Mouse (Mus musculus) intestine, embryonic 14.5 days (tissue): ENCODE data around the gene Paxbp1. TPM values are rescaled to one million over a fixed set of nuclear protein-coding genes. Genes with fewer than 3 reads are reported as not detected.

Experiments
- ATAC-seq: fragments of 200-750 bp; cut with Nextera tagmentation; replicated peaks from 2 replicates; pipeline ENCODE4 v1.8.0; 2017; ENCODE audit warnings: low read depth, moderate number of reproducible peaks, moderate TSS enrichment, moderate library complexity; ENCODE audit not compliant: low FRiP score, low TSS enrichment
- DNase-seq: peaks from one replicate; pipeline ENCODE4 v3.0.0-alpha.2; 2018; ENCODE audit warnings: low spot score
- H3K27ac ChIP-seq: fragments of 300-500 bp; sonication (generic); 2 replicates; pipeline ENCODE4 v1.5.1; 2014; ENCODE audit warnings: low read depth, mild to moderate bottlenecking, control low read depth
- H3K27me3 ChIP-seq: fragments of 300-500 bp; sonication (generic); replicated peaks from 2 replicates; pipeline ENCODE4 v1.6.1; 2014; ENCODE audit warnings: low read length, control low read depth; ENCODE audit not compliant: control insufficient read depth, insufficient read depth
- H3K36me3 ChIP-seq: fragments of 300-500 bp; sonication (generic); 2 replicates; pipeline ENCODE4 v1.6.1; 2014; ENCODE audit warnings: low read length, control low read depth; ENCODE audit not compliant: control insufficient read depth, insufficient read depth
- H3K4me1 ChIP-seq: fragments of 300-500 bp; sonication (generic); replicated peaks from 2 replicates; pipeline ENCODE4 v1.6.1; 2014; ENCODE audit warnings: low read length, control low read depth, mixed read lengths; ENCODE audit not compliant: control insufficient read depth, insufficient read depth
- H3K4me2 ChIP-seq: fragments of 300-500 bp; sonication (generic); 2 replicates; pipeline ENCODE4 v1.6.1; 2014; ENCODE audit warnings: low read length
- H3K4me3 ChIP-seq: fragments of 300-500 bp; sonication (generic); 2 replicates; pipeline ENCODE4 v1.5.1; 2014; ENCODE audit warnings: low read depth, low read length, control low read depth, mixed read lengths
- H3K9ac ChIP-seq: fragments of 300-500 bp; sonication (generic); 2 replicates; pipeline ENCODE4 v1.6.1; 2014; ENCODE audit warnings: mild to moderate bottlenecking, low read length
- H3K9me3 ChIP-seq: fragments of 300-500 bp; sonication (generic); 2 replicates; pipeline ENCODE4 v1.6.1; 2016; ENCODE audit warnings: low read length, control low read depth; ENCODE audit not compliant: control insufficient read depth
- WGBS: fragments of 180-500 bp; shearing (Covaris S2); extraction: QIAGEN DNeasy Blood & Tissue Kit; methylation state at CpG from one replicate; pipeline ENCODE4 v1.1.7; 2014; 5-methylcytosine and 5-hydroxymethylcytosine counted together
- polyA plus RNA-seq: library from polyadenylated mRNA; unstranded; fragments of >200 nt; fragmentation: Nextera tagmentation; extraction: Ambion mirVana; gene quantifications from 2 replicates; pipeline ENCODE4 v1.2.1, GENCODE M21; 2014

Paxbp1 gene
- polyA plus RNA-seq, 1 experiment from 2014 or later, result 60.7 TPM

DNA sequence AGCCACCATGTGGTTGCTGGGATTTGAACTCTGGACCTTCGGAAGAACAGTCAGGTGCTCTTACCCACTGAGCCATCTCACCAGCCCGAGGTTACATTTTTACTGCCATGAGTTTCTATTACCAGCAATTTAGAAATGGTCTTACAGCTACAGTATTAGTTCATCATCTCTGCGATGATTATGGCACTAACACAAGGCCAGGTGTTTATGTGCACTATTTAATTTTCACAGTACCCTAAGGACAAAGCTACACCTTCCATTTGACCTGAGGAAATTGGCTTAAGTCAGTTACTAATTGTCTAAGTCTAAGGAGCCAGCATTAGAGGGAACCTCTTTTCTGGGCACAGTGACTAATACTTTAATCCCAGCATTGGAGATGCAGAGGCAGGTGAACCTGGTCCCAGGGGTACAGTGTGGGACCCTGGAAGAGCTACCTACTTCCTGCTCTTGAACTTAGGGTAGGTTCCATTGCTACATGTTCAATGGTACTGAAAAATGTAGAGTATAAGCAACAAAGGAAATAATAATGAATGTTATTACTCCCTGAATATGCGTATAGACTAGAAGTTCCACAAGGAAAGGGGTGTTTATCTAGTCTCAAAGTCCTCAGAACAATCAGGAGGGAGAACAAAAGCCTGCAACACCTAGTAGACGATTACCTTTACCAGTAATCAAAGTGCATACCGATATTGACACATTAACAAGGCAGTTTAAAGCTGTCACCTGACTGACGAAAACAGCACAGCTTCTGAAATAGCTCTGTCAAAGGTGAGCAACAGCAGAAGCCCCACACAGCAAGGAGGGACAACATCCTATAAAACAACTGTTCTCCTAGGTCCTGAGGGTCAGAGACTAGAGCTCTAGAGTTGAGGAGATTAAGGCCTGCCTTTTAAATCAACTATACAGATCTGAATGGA lies 47.8 kb downstream of the Paxbp1 start:
- Histone ChIP-seq H3K36me3 (0 out of 2 replicates have a peak, but pooled peaks cover 7% of the 10 kb centered on the region), H3K27ac (no peak overlapping the region), H3K9me3 (no peaks in the 10 kb centered on the region), H3K27me3 (no peaks in the 10 kb centered on the region), H3K4me2 (no peak overlapping the region), H3K4me3 (no peak overlapping the region), H3K9ac (no peak overlapping the region), H3K4me1 (0 out of 2 replicates have a peak, but pooled peaks cover 9% of the 10 kb centered on the region)
- ATAC-seq, result no peak
- 70% methylated on average over 7 of the region's 7 CpGs for WGBS
- no peak for DNase-seq

DNA sequence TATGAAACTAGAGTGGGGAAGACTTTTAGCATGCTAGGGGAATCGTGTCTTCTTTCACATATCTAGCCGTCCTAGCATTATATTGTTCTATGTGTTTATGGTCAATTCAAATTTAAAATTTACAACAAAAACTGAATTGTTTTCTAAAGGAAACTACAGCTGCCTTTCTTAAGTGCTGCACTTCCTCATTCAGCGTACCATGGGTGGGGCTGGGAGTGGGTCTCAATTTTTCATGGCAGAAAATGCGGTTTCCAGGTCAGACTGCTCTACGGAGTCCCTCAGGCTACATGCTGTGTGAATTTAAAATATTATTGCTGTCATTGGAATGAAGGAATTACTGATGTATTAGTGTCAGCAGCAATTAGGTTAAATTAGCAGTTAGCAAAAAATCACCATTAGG lies 48.8 kb downstream of the Paxbp1 start:
- WGBS, result 68% methylated on average over 5 of the region's 5 CpGs
- H3K4me3 ChIP-seq, result no peak overlapping the region
- ATAC-seq, result no peak

DNA sequence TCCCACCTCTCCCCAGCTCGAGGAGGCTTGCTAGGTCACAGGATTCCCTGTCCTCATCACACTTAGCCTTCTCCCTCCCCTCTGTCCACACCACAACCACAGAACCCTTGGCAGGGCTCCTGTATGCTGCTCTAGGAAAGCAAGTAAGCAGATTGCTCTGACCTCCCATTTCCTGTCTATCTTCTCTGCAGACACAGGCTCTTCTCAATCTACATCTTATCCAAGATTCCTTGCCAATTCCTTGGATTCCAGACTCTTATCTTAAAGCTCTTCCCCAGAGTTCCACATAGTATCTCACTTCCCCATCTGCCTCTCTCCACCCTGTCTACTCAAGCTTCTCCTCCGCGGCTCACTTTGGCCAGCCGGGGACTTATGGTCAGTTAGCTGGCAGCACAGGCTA lies 49.3 kb downstream of the Paxbp1 start:
- Histone ChIP-seq H3K9me3 (no peaks in the 10 kb centered on the region), H3K36me3 (0 out of 2 replicates have a peak, but pooled peaks cover 13% of the 10 kb centered on the region), H3K4me3 (no peak overlapping the region), H3K27ac (peak overlapping the region; percentile 30; the same call in 1 of the 2 replicates), H3K27me3 (no peaks in the 10 kb centered on the region), H3K4me2 (no peak overlapping the region), H3K9ac (no peak overlapping the region), H3K4me1 (0 out of 2 replicates have a peak, but pooled peaks cover 9% of the 10 kb centered on the region)
- 45% methylated on average over 4 of the region's 4 CpGs for WGBS
- ATAC-seq (no peak), DNase-seq (no peak)

More for the DNA sequence above, 48.8 kb downstream of the Paxbp1 start:
- Histone ChIP-seq H3K27ac (peak overlapping the region; percentile 30; the same call in 1 of the 2 replicates), H3K27me3 (no peaks in the 10 kb centered on the region), H3K36me3 (0 out of 2 replicates have a peak, but pooled peaks cover 13% of the 10 kb centered on the region), H3K4me1 (0 out of 2 replicates have a peak, but pooled peaks cover 9% of the 10 kb centered on the region), H3K4me2 (no peak overlapping the region), H3K9me3 (no peaks in the 10 kb centered on the region), H3K9ac (no peak overlapping the region)
- DNase-seq, result no peak

DNA sequence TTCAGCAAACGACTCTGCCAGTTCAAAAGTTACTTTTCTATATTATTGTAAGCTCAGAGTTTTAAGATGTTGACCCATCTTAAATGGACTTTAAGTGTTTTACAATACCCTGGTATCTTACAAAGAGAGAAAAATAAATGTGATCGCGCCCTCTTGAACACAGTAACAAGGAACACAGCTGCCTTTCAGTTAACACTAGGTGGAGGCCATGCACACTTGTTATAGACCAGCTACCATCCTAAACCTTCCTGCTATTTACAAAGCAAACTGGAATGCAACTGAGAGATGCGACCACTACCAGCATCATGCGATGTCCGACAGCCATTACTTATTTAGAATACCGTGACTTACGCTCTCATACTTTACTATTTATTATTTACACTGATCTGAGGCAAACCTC lies 55.2 kb downstream of the Paxbp1 start:
- no peak for ATAC-seq
- Histone ChIP-seq H3K4me1 (no peaks in the 10 kb centered on the region), H3K36me3 (0 out of 2 replicates have a peak, but pooled peaks cover 18% of the 10 kb centered on the region), H3K9ac (no peak overlapping the region), H3K4me2 (no peak overlapping the region), H3K9me3 (no peaks in the 10 kb centered on the region), H3K27me3 (no peaks in the 10 kb centered on the region), H3K4me3 (no peak overlapping the region), H3K27ac (no peak overlapping the region)
- no peak for DNase-seq
- 93% methylated on average over 8 of the region's 8 CpGs for WGBS

DNA sequence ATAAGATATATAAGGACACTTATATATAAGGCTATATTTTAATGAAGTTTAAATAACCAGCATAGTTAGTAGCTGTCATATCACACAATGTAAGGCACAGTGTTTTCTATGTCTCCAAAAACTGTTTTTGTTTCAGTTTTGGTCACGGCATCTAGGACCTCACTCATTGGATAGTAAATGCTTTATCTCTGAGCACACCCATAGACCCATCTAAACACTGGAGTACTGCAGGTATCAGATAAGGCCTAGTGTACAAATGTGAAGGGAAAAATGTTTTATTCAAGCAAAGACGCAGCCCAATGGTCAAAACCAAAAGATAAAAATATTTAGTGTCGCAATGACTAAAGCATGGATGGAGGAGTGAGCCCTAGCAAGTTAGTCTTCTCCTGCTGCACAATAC lies 55.7 kb downstream of the Paxbp1 start:
- Histone ChIP-seq H3K4me3 (no peak overlapping the region), H3K36me3 (0 out of 2 replicates have a peak, but pooled peaks cover 18% of the 10 kb centered on the region), H3K4me1 (no peaks in the 10 kb centered on the region), H3K27ac (no peak overlapping the region), H3K9me3 (no peaks in the 10 kb centered on the region), H3K9ac (no peak overlapping the region), H3K4me2 (no peak overlapping the region), H3K27me3 (no peaks in the 10 kb centered on the region)
- 92% methylated on average over 3 of the region's 3 CpGs for WGBS
- ATAC-seq (no peak), DNase-seq (no peak)

DNA sequence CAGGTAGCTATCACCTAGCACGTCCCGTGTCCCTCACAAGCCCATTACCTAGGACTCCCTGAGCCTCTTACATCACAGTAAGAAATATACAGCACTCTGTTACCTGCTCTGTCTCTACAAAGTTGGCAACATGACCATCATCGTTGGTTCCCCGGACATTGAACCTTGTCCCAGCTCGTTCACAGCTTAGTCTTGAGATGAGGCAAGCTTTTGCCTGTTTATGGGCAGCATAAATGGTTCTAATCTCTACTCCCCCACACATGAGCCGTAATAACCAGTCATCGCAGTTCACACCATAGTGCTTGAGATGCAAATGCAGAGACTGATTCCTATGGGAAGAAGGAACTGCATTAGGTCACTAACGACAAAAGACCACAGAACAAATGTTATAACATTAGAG lies 56.3 kb downstream of the Paxbp1 start:
- no peak overlapping the region for H3K27ac ChIP-seq
- no peaks in the 10 kb centered on the region for H3K9me3 ChIP-seq
- 0 out of 2 replicates have a peak, but pooled peaks cover 14% of the 10 kb centered on the region for H3K36me3 ChIP-seq
- no peak for ATAC-seq
- 91% methylated on average over 8 of the region's 8 CpGs for WGBS
- H3K4me1 ChIP-seq, result no peaks in the 10 kb centered on the region
- no peak overlapping the region for H3K9ac ChIP-seq
- no peak overlapping the region for H3K4me3 ChIP-seq
- DNase-seq, result no peak
- no peak overlapping the region for H3K4me2 ChIP-seq
- no peaks in the 10 kb centered on the region for H3K27me3 ChIP-seq

DNA sequence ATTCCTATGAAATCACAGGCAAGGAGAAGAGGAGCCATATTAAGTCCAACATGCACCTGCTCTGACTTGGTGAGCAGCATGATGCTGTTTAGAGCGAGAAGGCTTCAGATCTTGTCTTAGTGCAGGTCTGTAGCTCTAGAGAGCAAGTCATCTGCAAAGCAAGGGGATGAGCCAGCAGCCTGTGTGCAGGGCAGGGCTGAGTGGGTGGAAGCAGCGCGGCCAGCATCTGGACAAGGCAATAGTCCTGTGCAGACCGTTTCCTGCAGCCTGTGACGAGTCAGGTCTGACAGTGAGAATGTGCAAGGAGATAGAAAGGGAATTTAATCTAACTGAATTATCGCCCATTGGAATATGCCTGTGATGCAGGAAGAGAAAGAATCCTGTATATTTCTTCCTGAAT lies 73.3 kb downstream of the Paxbp1 start:
- no peaks in the 10 kb centered on the region for H3K27me3 ChIP-seq
- ATAC-seq, result no peak
- no peak overlapping the region for H3K4me3 ChIP-seq
- no peaks in the 10 kb centered on the region for H3K4me1 ChIP-seq
- H3K27ac ChIP-seq, result no peak overlapping the region
- WGBS, result 89% methylated on average over 6 of the region's 6 CpGs
- no peaks in the 10 kb centered on the region for H3K9me3 ChIP-seq
- no peak overlapping the region for H3K4me2 ChIP-seq
- peaks cover 27% of the 10 kb centered on the region for H3K36me3 ChIP-seq
- DNase-seq, result no peak
- no peak overlapping the region for H3K9ac ChIP-seq

DNA sequence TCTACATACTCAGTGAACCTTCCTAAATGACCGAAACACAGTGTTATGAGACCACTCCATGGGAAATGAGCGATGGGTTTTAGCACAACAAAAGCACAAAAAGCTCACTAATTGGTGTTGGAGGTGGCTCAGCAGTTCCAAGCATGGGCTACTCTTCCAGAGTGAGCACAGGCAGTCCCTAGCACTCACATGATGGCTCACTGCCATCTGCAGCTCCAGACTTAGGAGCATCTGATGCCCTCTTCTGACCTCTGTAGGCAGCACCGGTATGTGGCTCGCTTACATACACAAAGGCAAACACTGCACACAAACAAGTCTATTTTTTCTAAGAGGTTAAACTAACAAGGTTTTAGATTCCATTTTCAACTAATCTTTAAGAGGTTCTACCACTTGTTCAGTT lies 78.1 kb downstream of the Paxbp1 start:
- H3K27ac ChIP-seq, result no peak overlapping the region
- no peak overlapping the region for H3K9ac ChIP-seq
- H3K9me3 ChIP-seq, result no peaks in the 10 kb centered on the region
- no peaks in the 10 kb centered on the region for H3K4me1 ChIP-seq
- no peak overlapping the region for H3K4me2 ChIP-seq
- peaks cover 27% of the 10 kb centered on the region for H3K36me3 ChIP-seq
- DNase-seq (no peak), ATAC-seq (no peak)
- H3K4me3 ChIP-seq, result no peak overlapping the region
- no peaks in the 10 kb centered on the region for H3K27me3 ChIP-seq
- WGBS, result 80% methylated on average over 4 of the region's 4 CpGs
